Mouse (Mus musculus): Measurements from ENCODE around the gene Vamp8. TPM values are rescaled to one million over a fixed set of nuclear protein-coding genes. Genes with fewer than 3 reads are reported as not detected.
A peak's percentile ranks its signal among the peaks of the same experiment; 100 is the strongest.

Gene Vamp8
- total RNA-seq, 2 experiments from 2014 or later, result 11.5 to 12.5 TPM

- no peak for DNase-seq (ENCODE audit: low spot score in 2 of 2)
- H3K27ac ChIP-seq, result peak overlapping the region; percentile 18; the same call in 1 of the 2 replicates
Measured at GRCm38 (mm10) chr6:72352636-72353405, 37.7 kb downstream of the Vamp8 start.

GRCm38 (mm10) chr6:72350214-72350613 lies 40.3 kb downstream of the Vamp8 start:
- Histone ChIP-seq H3K4me3 (no peak overlapping the region), H3K27ac (no peak overlapping the region)
- DNase-seq (ENCODE audit: low spot score in 2 of 2), result no peak
- TF ChIP-seq CTCF (conservative IDR thresholded peaks at IDR 0.05), result no peak

More at GRCm38 (mm10) chr6:72352636-72353405, 37.7 kb downstream of the Vamp8 start:
- no peak for TF ChIP-seq CTCF (conservative IDR thresholded peaks at IDR 0.05)
- H3K4me3 ChIP-seq, result no peak overlapping the region

DNA sequence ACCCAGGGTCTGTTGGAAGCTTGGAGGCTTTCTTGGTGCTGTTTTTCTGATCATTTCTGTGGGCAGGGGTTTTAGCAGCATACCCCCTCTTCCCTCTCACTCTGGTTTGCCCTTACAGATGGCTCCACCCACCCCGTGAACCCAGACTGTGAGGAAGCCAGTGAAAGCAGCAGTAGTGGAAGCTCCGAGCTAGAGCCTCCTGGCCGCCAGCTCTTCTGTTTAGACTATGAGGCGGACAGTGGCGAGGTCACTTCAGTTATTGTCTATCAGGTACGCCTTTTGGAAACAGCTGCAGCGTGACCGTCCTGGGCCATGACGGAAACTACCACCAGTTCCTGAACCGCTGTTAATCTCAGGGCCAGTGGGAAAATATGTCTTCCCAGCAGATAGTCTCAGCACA lies 42.1 kb downstream of the Vamp8 start:
- no peak for TF ChIP-seq CTCF (conservative IDR thresholded peaks at IDR 0.05)
- peak overlapping the region; percentile 85 for H3K4me3 ChIP-seq
- peak overlapping the region; percentile 99; the same call in 1 of the 2 replicates for H3K27ac ChIP-seq
- DNase-seq (ENCODE audit: low spot score in 2 of 2), result no peak

DNA sequence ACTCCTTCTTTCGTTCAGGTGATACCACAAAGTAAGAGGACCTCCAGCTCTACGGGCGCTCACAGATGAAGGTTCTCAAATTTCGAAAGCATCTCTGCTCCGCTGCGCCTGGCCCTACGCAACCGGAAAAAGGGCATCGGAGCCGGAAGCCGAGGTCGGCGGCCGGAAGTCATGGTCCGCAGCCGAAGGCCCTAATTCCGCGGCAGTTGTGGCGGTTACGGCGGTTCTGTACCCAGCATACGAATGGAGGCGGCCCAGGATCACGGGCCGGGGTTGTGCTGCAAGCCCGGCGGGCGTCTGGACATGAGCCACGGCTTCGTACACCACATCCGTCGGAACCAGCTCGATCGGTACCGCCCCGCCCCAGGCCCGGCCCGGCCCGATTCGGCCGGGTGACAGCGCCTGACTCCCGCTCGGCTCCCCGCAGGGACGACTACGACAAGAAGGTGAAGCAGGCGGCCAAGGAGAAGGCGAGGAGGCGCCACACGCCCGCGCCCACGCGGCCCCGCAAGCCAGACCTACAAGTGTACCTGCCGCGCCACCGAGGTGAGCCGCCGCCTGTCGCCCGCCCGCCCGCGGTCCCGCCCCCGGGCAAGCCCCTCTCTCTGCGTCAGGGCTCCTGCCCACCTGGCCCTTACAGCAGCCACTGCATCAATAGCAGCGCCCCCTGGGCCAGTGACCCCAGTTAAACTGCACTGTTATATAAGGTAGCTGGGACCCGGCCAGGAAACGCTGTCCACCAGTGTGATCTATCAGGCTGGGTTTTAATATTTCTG lies 43.1 kb downstream of the Vamp8 start, which contains the start of gene 0610030E20Rik:
Gene 0610030E20Rik, plus strand, starts transcription at position 152 of the 776 bp plus-strand sequence.
- H3K4me3 ChIP-seq, result peak within 1 kb of the TSS; percentile 85
- peak; percentile 74 for DNase-seq (ENCODE audit: low spot score in 2 of 2)
- peak; percentile 39 for TF ChIP-seq CTCF (conservative IDR thresholded peaks at IDR 0.05)
- H3K27ac ChIP-seq, result peak within 1 kb of the TSS; percentile 99

DNA sequence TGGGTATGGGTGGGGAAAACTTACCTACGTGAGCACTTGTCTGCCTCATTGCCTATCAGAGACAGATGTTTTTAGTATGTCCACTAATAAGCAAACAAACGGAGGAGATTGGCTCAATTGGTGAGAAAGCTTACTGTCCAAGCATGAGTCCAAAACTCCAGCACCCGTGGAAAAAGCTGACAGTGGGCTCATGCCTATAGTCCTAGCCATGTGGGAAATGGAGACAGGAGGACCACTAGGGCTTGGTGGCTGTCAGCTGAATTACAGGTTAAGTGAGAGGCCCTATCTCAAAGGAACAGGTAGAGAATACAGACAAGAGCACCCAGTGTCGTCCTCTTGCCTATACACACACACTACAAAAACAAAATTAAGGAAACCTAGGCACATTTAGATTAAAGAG lies 44.2 kb downstream of the Vamp8 start:
- peak overlapping the region; percentile 85; the same call in 1 of the 2 replicates for H3K4me3 ChIP-seq
- DNase-seq (ENCODE audit: low spot score in 2 of 2), result no peak

DNA sequence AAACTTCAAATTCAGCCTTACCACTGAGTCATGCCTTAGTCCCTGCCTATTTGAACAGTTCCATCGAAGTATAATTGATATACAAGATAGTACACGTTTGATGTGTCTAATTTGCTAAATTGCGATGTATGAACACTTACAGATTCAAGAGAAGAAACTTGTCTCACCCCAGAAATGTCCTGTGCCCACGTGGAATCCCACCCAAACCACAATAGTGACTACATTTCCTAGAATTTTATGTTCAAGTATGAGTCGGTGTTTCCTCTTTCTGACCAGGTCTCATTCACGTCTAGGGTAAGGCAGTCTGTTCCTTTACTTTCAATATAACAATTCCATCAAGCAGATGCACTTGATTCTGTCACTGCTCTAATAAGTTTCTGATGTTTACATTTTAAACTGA lies 44.9 kb downstream of the Vamp8 start:
- no peak for TF ChIP-seq CTCF (conservative IDR thresholded peaks at IDR 0.05)
- Histone ChIP-seq H3K4me3 (peak overlapping the region; percentile 94), H3K27ac (peak overlapping the region; percentile 84)
- DNase-seq (ENCODE audit: low spot score in 2 of 2), result no peak

More for the DNA sequence above, 44.2 kb downstream of the Vamp8 start:
- no peak for TF ChIP-seq CTCF (conservative IDR thresholded peaks at IDR 0.05)
- H3K27ac ChIP-seq, result peak overlapping the region; percentile 99; the same call in 1 of the 2 replicates

- Histone ChIP-seq H3K4me3 (peak within 1 kb of the TSS; percentile 94), H3K27ac (peak within 1 kb of the TSS; percentile 84)
- no peak for TF ChIP-seq CTCF (conservative IDR thresholded peaks at IDR 0.05)
- DNase-seq (ENCODE audit: low spot score in 2 of 2), result peak; percentile 91 to 94
Measured at GRCm38 (mm10) chr6:72345074-72345567, 45.4 kb downstream of the Vamp8 start, which contains the start of gene Usp39. TSS of gene Usp39 (minus strand) at chr6:72345184.

DNA sequence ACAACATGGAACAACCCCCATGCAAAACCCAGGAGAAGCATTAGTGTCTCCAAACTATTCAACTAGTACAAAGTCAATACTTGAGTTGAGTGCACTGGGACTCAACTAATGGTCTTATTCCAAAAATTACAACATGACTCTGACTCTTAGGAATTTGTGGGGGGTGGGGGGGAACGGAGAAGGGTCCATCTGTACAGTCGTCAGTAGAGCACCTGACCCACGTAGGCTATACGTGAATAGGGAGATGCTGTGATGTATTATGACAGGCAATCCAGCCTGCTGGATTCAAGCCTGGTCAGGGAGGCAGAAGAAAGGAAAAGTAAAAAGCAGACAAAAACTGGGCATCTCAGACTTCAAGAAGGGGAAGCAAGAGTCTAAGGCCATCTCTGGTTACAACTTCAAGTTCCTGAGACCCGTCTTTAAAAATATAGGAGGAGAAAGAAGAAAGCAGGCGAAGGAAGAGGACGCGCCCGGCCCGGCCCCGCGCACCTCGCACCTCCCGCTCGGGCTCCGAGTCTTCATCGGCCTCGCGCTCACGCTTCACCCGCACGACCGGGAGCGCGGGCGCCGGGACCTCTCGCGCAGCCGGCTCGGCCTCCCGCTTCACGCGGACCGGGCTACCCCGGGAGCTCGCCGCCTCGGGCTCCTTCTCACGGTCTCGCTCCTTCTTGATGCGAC lies 46.0 kb downstream of the Vamp8 start:
- peak overlapping the region; percentile 94 for H3K4me3 ChIP-seq
- DNase-seq (ENCODE audit: low spot score in 2 of 2), result no peak
- H3K27ac ChIP-seq, result peak overlapping the region; percentile 84
- TF ChIP-seq CTCF (conservative IDR thresholded peaks at IDR 0.05), result no peak

DNA sequence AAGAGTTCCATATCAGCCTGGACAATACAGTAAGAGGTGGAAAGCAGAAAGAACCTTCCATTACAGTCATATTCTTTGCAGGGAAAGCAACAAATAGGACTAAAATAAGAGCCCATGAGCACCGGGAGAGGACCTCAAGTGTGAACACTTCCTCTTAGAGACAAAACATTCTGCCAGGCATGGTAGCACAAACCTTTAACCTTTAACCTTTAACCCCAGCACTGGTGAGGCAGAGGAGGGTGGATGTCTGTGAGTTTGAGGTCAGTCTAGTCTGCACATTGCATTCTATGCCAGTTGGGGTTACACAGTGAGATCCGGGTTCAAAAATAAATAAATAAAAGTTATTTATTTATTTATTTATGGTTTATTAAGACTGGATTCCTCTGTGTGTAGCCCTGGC lies 50.0 kb downstream of the Vamp8 start:
- no peak overlapping the region for H3K4me3 ChIP-seq
- TF ChIP-seq CTCF (conservative IDR thresholded peaks at IDR 0.05), result no peak
- no peak for DNase-seq (ENCODE audit: low spot score in 2 of 2)
- no peak overlapping the region for H3K27ac ChIP-seq

Other genes with a start within 250 kb of the Vamp8 start
- gene Atoh8, start 155.1 kb downstream of the Vamp8 start, total RNA-seq (2021), result 1 to 10 TPM; 2.1 to 3.1 TPM
- gene Sftpb, start 86.1 kb downstream of the Vamp8 start, total RNA-seq (2021), result not detected
- gene Usp39, start 45.5 kb downstream of the Vamp8 start, total RNA-seq (2021), result 10 to 100 TPM; 31.0 to 32.5 TPM
- gene 0610030E20Rik, start 43.4 kb downstream of the Vamp8 start, total RNA-seq (2021), result 10 to 100 TPM; 17.4 to 19.0 TPM
- gene Tmem150a, start 35.3 kb downstream of the Vamp8 start, total RNA-seq (2021), result 10 to 100 TPM in 1 of 2 experiments, 1 to 10 TPM in 1; 9.6 to 11.3 TPM
- 10 to 100 TPM; 74.7 to 86.1 TPM for gene Rnf181, start 23.7 kb downstream of the Vamp8 start, total RNA-seq (2021)
- gene Vamp5, start 10.2 kb downstream of the Vamp8 start, total RNA-seq (2021), result 1 to 10 TPM; 3.9 to 4.6 TPM
- 10 to 100 TPM; 24.2 to 30.3 TPM for gene Ggcx, start 23.6 kb upstream of the Vamp8 start, total RNA-seq (2021)
- 100 to 1,000 TPM; 172 to 195 TPM for gene Mat2a, start 48.9 kb upstream of the Vamp8 start, total RNA-seq (2021)
- under 1 TPM; 0.49 to 0.56 TPM for gene Sh2d6, start 131.0 kb upstream of the Vamp8 start, total RNA-seq (2021)
- gene Capg, start 153.7 kb upstream of the Vamp8 start, total RNA-seq (2021), result 1 to 10 TPM; 2.5 to 2.8 TPM
- gene Elmod3, start 207.7 kb upstream of the Vamp8 start, total RNA-seq (2021), result 10 to 100 TPM; 25.4 to 25.8 TPM
- gene Retsat, start 207.8 kb upstream of the Vamp8 start, total RNA-seq (2021), result 10 to 100 TPM; 54.3 to 58.3 TPM
- 10 to 100 TPM; 87.9 to 88.2 TPM for gene Tgoln1, start 226.3 kb upstream of the Vamp8 start, total RNA-seq (2021)